In genomic region chr13:40423051-40423450, GRCm38 (mm10) we compare ENCODE assay signal across 20 mouse cellular contexts.
"Had no signal": no experiment of that assay in that cellular context is flagged by ENCODE, and none has a peak within 500 bp of the region (broad histone marks: within the 10 kb centered on the region; RNA-seq: fewer than 3 reads in every experiment).

No protein-coding gene starts in this region.

- ATAC-seq: liver, postnatal 0 days; lung, postnatal 0 days; midbrain, embryonic 13.5 days; midbrain, embryonic 15.5 days had no signal

- H3K27ac ChIP-seq: liver, embryonic 15.5 days; lung, embryonic 15.5 days; macrophage; midbrain, embryonic 13.5 days; midbrain, embryonic 15.5 days; neural tube, embryonic 12.5 days; stomach, embryonic 15.5 days had no signal

- H3K9ac ChIP-seq: liver, embryonic 15.5 days; liver, postnatal 0 days; lung, embryonic 15.5 days; midbrain, embryonic 13.5 days; midbrain, embryonic 15.5 days; neural tube, embryonic 12.5 days; stomach, embryonic 15.5 days had no signal

- DNase-seq: liver, postnatal 0 days; lung, adult 2 months; lung, postnatal 14 days; lung, postnatal 36 days; right cerebral cortex, adult 18-20 months; right cerebral cortex, postnatal 25 days; right cerebral cortex, postnatal 4 days; thymus, adult 18-20 months; thymus, postnatal 14 days; thymus, postnatal 36 days had no signal

- H3K36me3 ChIP-seq: liver, embryonic 15.5 days; lung, embryonic 15.5 days; midbrain, embryonic 13.5 days; midbrain, embryonic 15.5 days; neural tube, embryonic 12.5 days; stomach, embryonic 15.5 days had no signal

- H3K4me2 ChIP-seq: liver, embryonic 15.5 days; lung, embryonic 15.5 days; midbrain, embryonic 11.5 days; midbrain, embryonic 13.5 days; midbrain, embryonic 15.5 days; neural tube, embryonic 12.5 days; stomach, embryonic 15.5 days had no signal

- H3K4me1 ChIP-seq: liver, embryonic 15.5 days; lung, embryonic 15.5 days; megakaryocyte, embryonic 14.5 days; midbrain, embryonic 13.5 days; midbrain, embryonic 15.5 days; neural tube, embryonic 12.5 days; stomach, embryonic 15.5 days had no signal

- H3K4me3 ChIP-seq: liver, embryonic 15.5 days; lung, embryonic 15.5 days; megakaryocyte, embryonic 14.5 days; midbrain, embryonic 13.5 days; midbrain, embryonic 15.5 days; neural tube, embryonic 12.5 days; stomach, embryonic 15.5 days had no signal

- H3K9me3 ChIP-seq: liver, embryonic 15.5 days; lung, embryonic 15.5 days; midbrain, embryonic 13.5 days; midbrain, embryonic 15.5 days; neural tube, embryonic 12.5 days; stomach, embryonic 15.5 days had no signal

- H3K27me3 ChIP-seq: liver, embryonic 15.5 days; lung, embryonic 15.5 days; megakaryocyte, embryonic 14.5 days; midbrain, embryonic 13.5 days; midbrain, embryonic 15.5 days; neural tube, embryonic 12.5 days; stomach, embryonic 15.5 days had no signal
